Mouse (Mus musculus) B cell, adult (primary cell): Measurements from ENCODE around the gene Srd5a3. TPM values are rescaled to one million over a fixed set of nuclear protein-coding genes. Genes with fewer than 3 reads are reported as not detected.

Source experiments
- total RNA-seq: library from RNA; stranded (reverse); gene quantifications from 4 replicates; pipeline ENCODE4 v1.2.4, GENCODE M21; 2023; ENCODE audit not compliant: inconsistent age

Gene Srd5a3
- 31.6 to 45.4 TPM (median 38.1 TPM) in 4 replicates for total RNA-seq

DNA sequence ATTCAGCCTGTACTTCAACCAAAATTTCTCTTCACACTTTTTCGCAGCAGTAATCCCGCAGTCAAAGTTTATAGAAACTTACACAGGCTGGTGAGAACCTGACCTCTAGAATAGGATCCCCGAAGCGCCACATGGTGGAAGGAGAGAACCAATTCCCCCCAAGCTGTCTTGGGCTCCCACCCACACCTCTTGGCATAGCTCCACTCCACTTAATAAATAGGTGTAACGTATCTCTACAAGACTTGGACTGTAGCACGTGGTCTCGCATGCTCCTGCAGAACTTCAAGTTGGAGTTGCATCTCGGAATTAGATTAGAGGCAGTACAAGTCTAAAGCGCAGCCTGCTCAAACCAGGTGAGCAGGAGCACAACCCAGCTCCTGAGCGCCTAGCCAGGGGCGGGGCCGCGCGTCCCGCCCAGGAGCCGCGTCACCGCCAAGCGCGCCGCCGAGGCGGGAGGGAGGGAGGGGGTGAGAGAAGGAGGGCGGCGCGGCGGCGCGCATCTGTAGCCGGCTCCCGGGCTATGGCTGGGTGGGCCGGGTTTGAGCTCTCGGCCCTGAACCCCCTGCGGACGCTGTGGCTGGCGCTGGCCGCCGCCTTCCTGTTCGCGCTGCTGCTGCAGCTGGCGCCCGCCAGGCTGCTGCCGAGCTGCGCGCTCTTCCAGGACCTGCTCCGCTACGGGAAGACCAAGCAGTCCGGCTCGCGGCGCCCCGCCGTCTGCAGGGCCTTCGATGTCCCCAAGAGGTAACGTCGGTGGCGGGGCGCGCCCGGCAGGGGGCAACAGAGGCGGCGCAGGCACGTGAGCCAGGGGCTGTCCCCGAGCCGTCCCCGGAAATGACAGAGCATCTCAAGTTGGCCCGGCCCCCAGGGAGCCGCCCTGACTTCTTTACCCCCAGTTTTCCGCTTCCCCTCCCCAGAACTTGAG, at the start of gene Srd5a3:
Gene Srd5a3 (plus strand): TSS at position 464 of the 922 bp plus-strand sequence.

DNA sequence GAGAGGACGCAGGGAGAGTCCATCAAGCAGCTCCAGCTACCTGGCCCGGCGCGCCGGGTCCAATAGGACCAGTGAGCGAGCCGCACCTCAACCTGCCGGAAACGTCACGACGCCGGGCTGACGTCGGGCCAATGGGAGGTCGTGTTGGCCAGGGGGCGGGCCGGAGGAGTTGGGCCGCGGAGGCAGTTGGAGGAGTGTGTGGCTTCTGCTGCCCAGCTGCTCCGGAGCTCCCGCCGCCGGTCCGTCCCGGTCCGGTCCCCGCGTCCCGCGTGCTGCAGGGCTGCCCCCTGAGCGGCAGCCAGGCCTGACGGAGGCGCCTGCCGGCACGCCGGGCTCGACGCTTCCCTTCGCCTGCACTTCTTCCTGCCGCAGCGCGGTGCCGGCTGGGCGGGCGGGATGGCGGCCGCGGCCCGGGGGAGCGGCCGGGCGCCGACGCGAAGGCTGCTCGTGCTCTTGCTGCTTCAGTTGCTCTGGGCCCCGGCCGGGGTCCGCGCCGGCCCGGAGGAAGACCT, 43.7 kb downstream of the Srd5a3 start, which contains the start of gene Tmem165:
Gene Tmem165 (plus strand): TSS at position 131 of the 512 bp plus-strand sequence.

Other genes with a start within 250 kb of the Srd5a3 start
- gene Kdr, start 161.8 kb upstream of the Srd5a3 start, total RNA-seq: 0.10 TPM in 2 of 4 replicates, not detected in the others
- gene Tmem165, start 43.6 kb downstream of the Srd5a3 start, total RNA-seq: 24.3 to 31.7 TPM (median 25.6 TPM) in 4 replicates
- gene Clock, start 164.5 kb downstream of the Srd5a3 start, total RNA-seq: 21.3 to 27.4 TPM (median 22.8 TPM) in 4 replicates
- not detected in 4 replicates for gene Pdcl2, start 190.9 kb downstream of the Srd5a3 start, total RNA-seq
- not detected in 4 replicates for gene Nmu, start 223.5 kb downstream of the Srd5a3 start, total RNA-seq